Mouse (Mus musculus) liver, embryonic 14.5 days (tissue): Measurements from ENCODE around the gene Mrps27.

Source experiments
- CTCF ChIP-seq: IDR thresholded peaks from 2 replicates; pipeline ENCODE4 v1.5.1; 2016; ENCODE audit warnings: antibody characterized with exemption, low read depth, control low read depth
- EP300 ChIP-seq: IDR thresholded peaks from 2 replicates; pipeline ENCODE4 v1.6.1; 2016; ENCODE audit warnings: antibody characterized with exemption, low read depth

- no peak for TF ChIP-seq CTCF
- no peak for TF ChIP-seq EP300
These were observed 67.2 kb downstream of the Mrps27 start for GRCm38 (mm10) chr13:99411761-99412160.
